In the genomic region with DNA sequence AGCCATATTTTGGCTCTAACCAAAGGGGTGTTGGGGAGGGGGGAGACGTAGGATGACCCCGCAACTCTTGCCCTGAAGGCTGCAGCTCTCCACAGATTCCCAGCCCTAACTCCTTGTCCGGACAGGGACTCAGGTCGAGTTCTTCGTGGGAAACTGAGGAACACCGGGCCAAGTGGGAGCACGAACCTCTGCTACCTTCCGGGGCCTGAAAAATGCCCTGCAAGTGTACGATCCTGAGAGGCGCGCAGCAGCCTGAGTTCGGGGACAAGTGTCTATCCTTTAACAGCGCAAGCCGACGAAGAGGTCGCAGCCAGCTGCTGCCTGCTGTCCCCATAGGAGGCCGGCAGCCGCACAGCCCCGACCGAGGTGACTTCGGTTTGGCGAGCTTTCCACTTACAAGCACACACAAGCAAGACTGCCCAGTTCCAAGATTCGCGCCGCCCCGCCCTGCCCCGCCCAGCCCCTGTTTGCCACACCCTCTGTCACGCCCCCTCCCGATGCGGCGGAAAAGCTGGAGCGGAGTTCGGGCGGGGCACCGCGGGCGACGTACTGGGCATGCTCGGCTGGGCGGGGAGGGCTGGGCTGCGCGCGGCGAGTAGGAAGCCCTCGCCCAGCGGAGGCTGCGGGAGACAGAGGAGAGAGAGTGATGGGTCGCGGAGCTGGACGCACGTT, we compare ENCODE assay signal across 8 mouse cellular contexts. TPM values are rescaled to one million over a fixed set of nuclear protein-coding genes. Genes with fewer than 3 reads are reported as not detected.
DNase-seq lines count a peak whose midpoint lies in the region; ATAC-seq and TF ChIP-seq lines count a peak whose summit lies in the region.

No protein-coding gene starts in this region.

- H3K4me1 ChIP-seq in ES-Bruce4 (ENCODE audit: control insufficient read depth, insufficient read depth, low read length) = peaks cover 1% of the 10 kb centered on the region
- peaks cover 34% of the 10 kb centered on the region for H3K4me1 ChIP-seq in forebrain, embryonic 13.5 days
- peaks cover 42% of the 10 kb centered on the region for H3K4me1 ChIP-seq in liver, embryonic 15.5 days (replicated peaks)
- peaks cover 11% of the 10 kb centered on the region; the same call in 1 of the 2 replicates for H3K4me1 ChIP-seq in neural tube, embryonic 11.5 days (ENCODE audit: control insufficient read depth, insufficient read depth, low read length)
- peaks cover 16% of the 10 kb centered on the region for H3K4me1 ChIP-seq in stomach, embryonic 16.5 days (ENCODE audit: control insufficient read depth, insufficient read depth, low read length)

- under 1% methylated on average over 51 of the region's 51 CpGs for WGBS in forebrain, embryonic 13.5 days
- WGBS in liver, embryonic 15.5 days (ENCODE audit: insufficient replicate concordance) = under 1% methylated on average over 51 of the region's 51 CpGs
- WGBS in neural tube, embryonic 11.5 days = under 1% methylated on average over 48 of the region's 51 CpGs
- WGBS in stomach, embryonic 16.5 days = under 1% methylated on average over 51 of the region's 51 CpGs

- peak; percentile 84 for ATAC-seq in cerebellum, adult (ENCODE audit: insufficient number of reproducible peaks, low FRiP score, low TSS enrichment)
- peak; percentile 91 for ATAC-seq in forebrain, embryonic 13.5 days
- ATAC-seq in liver, embryonic 15.5 days (ENCODE audit: insufficient read depth) = peak; percentile 88
- peak; percentile 92 for ATAC-seq in neural tube, embryonic 11.5 days (ENCODE audit: insufficient read depth, low FRiP score, low TSS enrichment)
- ATAC-seq in stomach, embryonic 16.5 days (ENCODE audit: insufficient read depth, low FRiP score) = peak; percentile 90

- peak; percentile 88 for TF ChIP-seq POLR2A in ES-Bruce4 (IDR thresholded peaks at IDR 0.05; ENCODE audit: insufficient read depth, low read length)

- no peaks in the 10 kb centered on the region for H3K9me3 ChIP-seq in ES-Bruce4 (replicated peaks; ENCODE audit: control insufficient read depth, insufficient read depth, low read length, poor library complexity, severe bottlenecking)
- no peaks in the 10 kb centered on the region for H3K9me3 ChIP-seq in forebrain, embryonic 13.5 days (replicated peaks)
- no peaks in the 10 kb centered on the region for H3K9me3 ChIP-seq in liver, embryonic 15.5 days (replicated peaks)
- H3K9me3 ChIP-seq in neural tube, embryonic 11.5 days (ENCODE audit: control insufficient read depth, low read length) = no peaks in the 10 kb centered on the region
- H3K9me3 ChIP-seq in stomach, embryonic 16.5 days (replicated peaks; ENCODE audit: control insufficient read depth, low read length) = no peaks in the 10 kb centered on the region

- intact Hi-C loops in heart, postnatal 10 days (cut with DNase I) = loop anchor here (5.0 kb wide), 1 partner anchor 97 kb away; no protein-coding TSS in a partner anchor

- TF ChIP-seq EP300 in ES-Bruce4 (IDR thresholded peaks at IDR 0.05; ENCODE audit: insufficient read depth, low read depth, low read length) = 0 out of 2 replicates have a peak, but pooled peaks have one; percentile 71

- DNase-seq in heart, postnatal 10 days = peak; percentile 96
- DNase-seq in kidney, postnatal 4 days = peak; percentile 96 to 98
- DNase-seq in neural tube, embryonic 11.5 days (ENCODE audit: low spot score) = peak; percentile 97

- H3K27ac ChIP-seq in ES-Bruce4 (ENCODE audit: insufficient read depth, low read length) = peak overlapping the region; percentile 82
- peak overlapping the region; percentile 86 for H3K27ac ChIP-seq in forebrain, embryonic 13.5 days
- H3K27ac ChIP-seq in liver, embryonic 15.5 days (replicated peaks) = peak overlapping the region; percentile 80
- peak overlapping the region; percentile 77 for H3K27ac ChIP-seq in neural tube, embryonic 11.5 days (ENCODE audit: low read depth, low read length)
- H3K27ac ChIP-seq in stomach, embryonic 16.5 days (ENCODE audit: low read length) = peak overlapping the region; percentile 99

- H3K9ac ChIP-seq in ES-Bruce4 (ENCODE audit: low read depth, poor library complexity, severe bottlenecking) = peak overlapping the region; percentile 91
- peak overlapping the region; percentile 93 for H3K9ac ChIP-seq in forebrain, embryonic 13.5 days
- peak overlapping the region; percentile 76 for H3K9ac ChIP-seq in liver, embryonic 15.5 days
- H3K9ac ChIP-seq in neural tube, embryonic 11.5 days (ENCODE audit: low read length) = peak overlapping the region; percentile 78
- H3K9ac ChIP-seq in stomach, embryonic 16.5 days (ENCODE audit: low read length) = peak overlapping the region; percentile 92

- no peaks in the 10 kb centered on the region for H3K36me3 ChIP-seq in ES-Bruce4 (ENCODE audit: control insufficient read depth, insufficient read depth, low read length, poor library complexity, severe bottlenecking)
- no peaks in the 10 kb centered on the region for H3K36me3 ChIP-seq in forebrain, embryonic 13.5 days (ENCODE audit: poor library complexity, severe bottlenecking)
- H3K36me3 ChIP-seq in liver, embryonic 15.5 days (replicated peaks) = no peaks in the 10 kb centered on the region
- H3K36me3 ChIP-seq in neural tube, embryonic 11.5 days (ENCODE audit: control insufficient read depth, insufficient read depth, low read length) = no peaks in the 10 kb centered on the region
- H3K36me3 ChIP-seq in stomach, embryonic 16.5 days (ENCODE audit: control insufficient read depth, insufficient read depth, low read length) = no peaks in the 10 kb centered on the region

- peak overlapping the region; percentile 94 for H3K4me3 ChIP-seq in ES-Bruce4 (ENCODE audit: low read depth, low read length)
- H3K4me3 ChIP-seq in forebrain, embryonic 13.5 days = peak overlapping the region; percentile 87
- peak overlapping the region; percentile 75 for H3K4me3 ChIP-seq in liver, embryonic 15.5 days (replicated peaks)
- H3K4me3 ChIP-seq in neural tube, embryonic 11.5 days (ENCODE audit: low read depth, low read length) = peak overlapping the region; percentile 67
- H3K4me3 ChIP-seq in stomach, embryonic 16.5 days (replicated peaks; ENCODE audit: low read length) = peak overlapping the region; percentile 95

- no peaks in the 10 kb centered on the region for H3K27me3 ChIP-seq in ES-Bruce4 (ENCODE audit: control insufficient read depth, insufficient read depth, low read length, poor library complexity, severe bottlenecking)
- H3K27me3 ChIP-seq in forebrain, embryonic 13.5 days = no peaks in the 10 kb centered on the region
- H3K27me3 ChIP-seq in liver, embryonic 15.5 days = peaks cover 24% of the 10 kb centered on the region; the same call in 1 of the 2 replicates
- no peaks in the 10 kb centered on the region for H3K27me3 ChIP-seq in neural tube, embryonic 11.5 days (ENCODE audit: control insufficient read depth, insufficient read depth, low read length)
- no peaks in the 10 kb centered on the region for H3K27me3 ChIP-seq in stomach, embryonic 16.5 days (ENCODE audit: control insufficient read depth, insufficient read depth, low read length)

- no peak for TF ChIP-seq CTCF in ES-Bruce4 (IDR thresholded peaks at IDR 0.05; ENCODE audit: low read depth, low read length)

- H3K4me2 ChIP-seq in forebrain, embryonic 13.5 days = peak overlapping the region; percentile 78
- peak overlapping the region; percentile 98 for H3K4me2 ChIP-seq in liver, embryonic 15.5 days
- peak overlapping the region; percentile 76 for H3K4me2 ChIP-seq in neural tube, embryonic 11.5 days (ENCODE audit: low read depth)
- H3K4me2 ChIP-seq in stomach, embryonic 16.5 days (ENCODE audit: low read depth, low read length) = peak overlapping the region; percentile 95

RNA-seq across cellular contexts. Expression of a gene that starts 1.6 kb away (rescaled TPM):
- polyA plus RNA-seq in ES-Bruce4 (2011; ENCODE audit: insufficient read depth, insufficient read length, low read depth, missing spikeins) = 0.47 and 0.70 TPM in 2 replicates
- polyA plus RNA-seq in forebrain, embryonic 13.5 days (2015; fragmentation: Nextera tagmentation; extraction: Ambion mirVana) = not detected in 2 replicates
- under 1 TPM; 0.12 to 0.17 TPM for total RNA-seq in heart, postnatal 10 days (2021)
- polyA plus RNA-seq in liver, embryonic 15.5 days (2015; fragmentation: Nextera tagmentation; extraction: Ambion mirVana) = not detected in 2 replicates
- polyA plus RNA-seq in neural tube, embryonic 11.5 days (2014; fragmentation: Nextera tagmentation; extraction: Ambion mirVana) = not detected in 2 replicates
- not detected in 2 replicates for polyA plus RNA-seq in stomach, embryonic 16.5 days (2015; fragmentation: Nextera tagmentation; extraction: Ambion mirVana)

RNA-seq across cellular contexts. Expression of a gene that starts 2.7 kb away (rescaled TPM):
- polyA plus RNA-seq in ES-Bruce4 (2011; ENCODE audit: insufficient read depth, insufficient read length, low read depth, missing spikeins) = 25.1 and 25.5 TPM in 2 replicates
- polyA plus RNA-seq in forebrain, embryonic 13.5 days (2015; fragmentation: Nextera tagmentation; extraction: Ambion mirVana) = 13.7 and 14.8 TPM in 2 replicates
- total RNA-seq in heart, postnatal 10 days (2021) = 1 to 10 TPM; 4.8 to 6.0 TPM
- 2.0 and 2.2 TPM in 2 replicates for polyA plus RNA-seq in liver, embryonic 15.5 days (2015; fragmentation: Nextera tagmentation; extraction: Ambion mirVana)
- 12.5 and 13.0 TPM in 2 replicates for polyA plus RNA-seq in neural tube, embryonic 11.5 days (2014; fragmentation: Nextera tagmentation; extraction: Ambion mirVana)
- polyA plus RNA-seq in stomach, embryonic 16.5 days (2015; fragmentation: Nextera tagmentation; extraction: Ambion mirVana) = 6.5 and 7.3 TPM in 2 replicates

Comparison
In these comparisons a context has a peak if more than half of its experiments do, and no peak if none do; other contexts are left out.
1. Peak in every context shown above with its lines: DNase-seq, ATAC-seq, H3K4me3 ChIP-seq and H3K27ac ChIP-seq.